Mouse (Mus musculus): ENCODE measurements around the gene Rab27a. TPM values are rescaled to one million over a fixed set of nuclear protein-coding genes. Genes with fewer than 3 reads are reported as not detected.
"Not testable (repeated sequence)": the region's sequence is repeated elsewhere in the genome, so short reads cannot be mapped to it uniquely, and the experiment has no call there.

Rab27a gene
- total RNA-seq, 1 experiment from 2014 or later, result 85.9 TPM

DNA sequence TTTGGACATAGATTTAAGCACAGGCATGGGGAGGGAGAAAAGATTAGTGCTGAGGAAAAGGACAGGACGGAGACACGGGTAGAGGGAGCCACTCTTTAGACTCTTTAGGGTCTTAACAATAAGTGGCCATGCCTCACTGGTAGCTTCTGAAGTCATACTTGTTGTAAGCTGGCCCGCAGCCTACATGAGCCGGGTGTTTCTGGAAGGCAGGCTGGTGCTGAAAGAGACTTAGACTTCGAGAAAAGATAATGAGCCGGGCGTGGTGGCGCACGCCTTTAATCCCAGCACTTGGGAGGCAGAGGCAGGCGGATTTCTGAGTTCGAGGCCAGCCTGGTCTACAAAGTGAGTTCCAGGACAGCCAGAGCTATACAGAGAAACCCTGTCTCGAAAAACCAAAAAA is 34.7 kb downstream of the Rab27a start:
- not testable (repeated sequence) for ATAC-seq (replicated peaks in 1 of 2; ENCODE audit: insufficient read depth in 1 of 2, low FRiP score in 2 of 2, low TSS enrichment in 1 of 2, low read depth in 1 of 2, poor library complexity in 2 of 2, severe bottlenecking in 2 of 2)

- no peak for ATAC-seq (replicated peaks in 1 of 2; ENCODE audit: insufficient read depth in 1 of 2, low FRiP score in 2 of 2, low TSS enrichment in 1 of 2, low read depth in 1 of 2, poor library complexity in 2 of 2, severe bottlenecking in 2 of 2)
These were observed 35.2 kb downstream of the Rab27a start for GRCm38 (mm10) chr9:73079801-73080325.

GRCm38 (mm10) chr9:73082291-73083000 is 37.8 kb downstream of the Rab27a start:
- no peak for ATAC-seq (replicated peaks in 1 of 2; ENCODE audit: insufficient read depth in 1 of 2, low FRiP score in 2 of 2, low TSS enrichment in 1 of 2, low read depth in 1 of 2, poor library complexity in 2 of 2, severe bottlenecking in 2 of 2)

DNA sequence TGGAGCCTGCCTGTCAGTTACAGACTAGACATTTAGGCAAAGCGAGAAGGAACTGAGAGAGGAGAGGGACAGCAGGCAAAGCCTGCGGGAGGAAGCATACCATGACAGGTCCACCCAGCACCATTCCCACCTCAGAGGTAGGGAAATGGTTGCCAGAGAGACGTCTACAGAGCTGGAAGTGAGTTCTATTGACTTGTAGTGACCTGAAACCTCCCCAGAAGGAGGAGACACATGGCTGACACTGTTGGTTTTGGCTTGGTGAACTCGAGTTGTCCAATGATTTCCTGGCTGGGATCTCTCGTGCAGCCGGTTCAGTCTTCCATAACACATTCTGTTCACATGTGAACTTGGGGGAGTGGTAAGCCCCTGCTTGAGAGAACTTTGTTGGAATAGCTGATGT is 39.3 kb downstream of the Rab27a start:
- no peak for ATAC-seq (replicated peaks in 1 of 2; ENCODE audit: insufficient read depth in 1 of 2, low FRiP score in 2 of 2, low TSS enrichment in 1 of 2, low read depth in 1 of 2, poor library complexity in 2 of 2, severe bottlenecking in 2 of 2)

GRCm38 (mm10) chr9:73085845-73086244 is 41.2 kb downstream of the Rab27a start:
- ATAC-seq (replicated peaks in 1 of 2; ENCODE audit: insufficient read depth in 1 of 2, low FRiP score in 2 of 2, low TSS enrichment in 1 of 2, low read depth in 1 of 2, poor library complexity in 2 of 2, severe bottlenecking in 2 of 2), result peak; percentile 38 to 40; a peak in 3 of 4 replicates

- no peak for ATAC-seq (replicated peaks in 1 of 2; ENCODE audit: insufficient read depth in 1 of 2, low FRiP score in 2 of 2, low TSS enrichment in 1 of 2, low read depth in 1 of 2, poor library complexity in 2 of 2, severe bottlenecking in 2 of 2)
These were observed 42.5 kb downstream of the Rab27a start for GRCm38 (mm10) chr9:73087121-73087520.

DNA sequence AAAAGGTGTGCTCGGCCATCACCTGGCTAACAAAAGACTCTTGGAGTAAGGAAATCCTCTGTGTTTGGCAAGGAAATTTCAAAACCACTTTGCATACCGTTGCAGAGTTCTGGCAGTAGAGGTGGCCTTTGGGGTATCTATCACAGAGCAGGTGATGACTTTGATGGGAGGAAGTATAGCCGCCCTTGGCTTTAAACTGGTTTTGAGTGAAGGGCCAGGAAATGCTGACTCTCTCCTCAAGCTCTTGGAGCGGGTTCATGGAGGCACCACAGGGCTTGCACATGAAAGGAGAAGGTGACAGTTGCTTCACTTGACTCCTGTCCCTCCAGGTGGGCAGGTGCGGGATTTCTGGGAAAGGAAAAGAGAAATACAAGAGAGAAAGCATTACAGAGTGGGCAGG is 42.9 kb downstream of the Rab27a start:
- no peak for ATAC-seq (replicated peaks in 1 of 2; ENCODE audit: insufficient read depth in 1 of 2, low FRiP score in 2 of 2, low TSS enrichment in 1 of 2, low read depth in 1 of 2, poor library complexity in 2 of 2, severe bottlenecking in 2 of 2)

DNA sequence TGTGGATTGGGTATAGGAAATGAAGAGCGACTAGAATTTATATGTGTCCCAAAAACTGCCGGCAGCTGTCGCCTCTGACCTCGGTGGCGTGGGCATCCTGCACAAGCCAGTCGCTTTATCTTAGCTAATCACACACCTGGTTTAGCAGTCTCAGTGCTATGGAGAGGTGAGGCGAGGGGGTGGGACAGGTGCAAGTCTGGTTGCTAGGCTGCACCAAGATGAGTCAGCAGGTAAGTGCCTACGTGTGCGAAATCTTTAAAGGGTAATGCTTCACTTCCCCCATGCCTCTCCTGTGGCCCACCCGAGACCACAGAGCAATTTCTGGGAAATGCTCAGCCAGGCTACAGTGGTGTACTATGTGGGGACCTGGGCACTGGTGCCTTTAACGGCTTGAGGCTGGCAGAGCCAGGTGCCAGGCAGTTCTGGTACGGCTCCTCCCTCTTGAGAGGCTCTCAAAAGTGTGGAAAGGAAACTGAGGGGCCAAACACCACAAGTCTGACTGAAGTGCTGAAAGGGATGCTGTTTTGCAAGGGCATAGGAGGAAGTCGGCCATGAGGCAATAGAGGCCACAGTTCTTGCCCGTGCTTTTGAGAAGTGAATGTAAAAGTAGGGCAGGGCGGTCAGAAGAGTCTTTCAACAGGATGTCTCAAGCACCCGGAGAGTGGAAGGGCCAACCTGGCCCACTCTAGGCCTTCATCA is 44.7 kb downstream of the Rab27a start:
- peak; percentile 80 to 81 for ATAC-seq (replicated peaks in 1 of 2; ENCODE audit: insufficient read depth in 1 of 2, low FRiP score in 2 of 2, low TSS enrichment in 1 of 2, low read depth in 1 of 2, poor library complexity in 2 of 2, severe bottlenecking in 2 of 2)

GRCm38 (mm10) chr9:73090121-73090520 is 45.5 kb downstream of the Rab27a start:
- ATAC-seq (replicated peaks in 1 of 2; ENCODE audit: insufficient read depth in 1 of 2, low FRiP score in 2 of 2, low TSS enrichment in 1 of 2, low read depth in 1 of 2, poor library complexity in 2 of 2, severe bottlenecking in 2 of 2), result no peak

DNA sequence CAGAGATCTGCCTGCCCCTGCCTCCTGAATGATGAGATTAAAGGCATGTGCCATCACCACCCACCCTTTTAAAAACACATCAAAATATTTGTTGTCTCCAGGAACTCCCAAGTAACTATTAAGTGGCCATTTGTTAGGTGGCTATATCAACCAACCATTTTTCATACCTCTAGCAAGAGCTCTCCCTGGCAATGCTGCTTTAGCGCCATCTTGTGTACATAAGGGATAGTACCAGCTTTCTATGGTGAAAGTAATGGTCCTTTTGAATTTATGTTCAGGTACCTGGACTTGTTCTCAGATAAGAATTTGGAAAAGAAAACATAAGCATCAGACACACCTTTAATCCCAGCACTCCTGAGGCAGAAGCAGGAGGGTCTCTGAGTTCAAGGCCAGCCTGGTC is 47.1 kb downstream of the Rab27a start:
- peak in 1 of 2 experiments; percentile 31; a peak in 1 of 4 replicates for ATAC-seq (replicated peaks in 1 of 2; ENCODE audit: insufficient read depth in 1 of 2, low FRiP score in 2 of 2, low TSS enrichment in 1 of 2, low read depth in 1 of 2, poor library complexity in 2 of 2, severe bottlenecking in 2 of 2)

- no peak for ATAC-seq (replicated peaks in 1 of 2; ENCODE audit: insufficient read depth in 1 of 2, low FRiP score in 2 of 2, low TSS enrichment in 1 of 2, low read depth in 1 of 2, poor library complexity in 2 of 2, severe bottlenecking in 2 of 2)
These were observed 49.9 kb downstream of the Rab27a start for GRCm38 (mm10) chr9:73094580-73094979.

- ATAC-seq (replicated peaks in 1 of 2; ENCODE audit: insufficient read depth in 1 of 2, low FRiP score in 2 of 2, low TSS enrichment in 1 of 2, low read depth in 1 of 2, poor library complexity in 2 of 2, severe bottlenecking in 2 of 2), result no peak
These were observed 53.2 kb downstream of the Rab27a start for GRCm38 (mm10) chr9:73097898-73098297.

DNA sequence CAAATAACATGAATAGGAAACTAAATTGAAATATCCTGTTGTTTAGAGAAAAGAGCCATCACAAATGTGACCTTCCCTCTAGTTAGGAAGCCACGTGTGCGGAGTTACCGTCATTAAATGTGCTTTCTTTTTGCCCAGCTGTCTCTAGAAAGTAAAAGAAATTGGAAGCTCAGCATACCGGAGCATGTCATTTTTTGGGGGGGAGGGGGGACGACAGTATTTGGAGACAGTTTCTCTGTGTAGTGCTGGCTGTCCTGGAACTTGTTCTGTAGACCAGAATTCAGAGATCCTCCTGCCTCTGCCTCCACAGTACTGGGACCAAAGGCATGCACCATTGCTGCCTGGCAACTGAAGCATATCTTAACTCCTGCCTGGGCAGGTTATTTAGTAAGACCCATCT is 56.9 kb downstream of the Rab27a start, which contains the start of gene Khdc3:
Khdc3 (plus strand) TSS at position 301 of the 400 bp plus-strand sequence.
- ATAC-seq (replicated peaks in 1 of 2; ENCODE audit: insufficient read depth in 1 of 2, low FRiP score in 2 of 2, low TSS enrichment in 1 of 2, low read depth in 1 of 2, poor library complexity in 2 of 2, severe bottlenecking in 2 of 2), result no peak

- no peak for ATAC-seq (replicated peaks in 1 of 2; ENCODE audit: insufficient read depth in 1 of 2, low FRiP score in 2 of 2, low TSS enrichment in 1 of 2, low read depth in 1 of 2, poor library complexity in 2 of 2, severe bottlenecking in 2 of 2)
These were observed 57.5 kb downstream of the Rab27a start, which contains the start of gene Gm20509 for GRCm38 (mm10) chr9:73102181-73102580. Gm20509 (plus strand) TSS chr9:73102470.

GRCm38 (mm10) chr9:73103159-73103879 is 58.7 kb downstream of the Rab27a start:
- peak in 1 of 2 experiments; percentile 50; a peak in 2 of 4 replicates for ATAC-seq (replicated peaks in 1 of 2; ENCODE audit: insufficient read depth in 1 of 2, low FRiP score in 2 of 2, low TSS enrichment in 1 of 2, low read depth in 1 of 2, poor library complexity in 2 of 2, severe bottlenecking in 2 of 2)

GRCm38 (mm10) chr9:73103880-73104198 is 59.2 kb downstream of the Rab27a start:
- ATAC-seq (replicated peaks in 1 of 2; ENCODE audit: insufficient read depth in 1 of 2, low FRiP score in 2 of 2, low TSS enrichment in 1 of 2, low read depth in 1 of 2, poor library complexity in 2 of 2, severe bottlenecking in 2 of 2), result no peak

GRCm38 (mm10) chr9:73105141-73105540 is 60.5 kb downstream of the Rab27a start:
- no peak for ATAC-seq (replicated peaks in 1 of 2; ENCODE audit: insufficient read depth in 1 of 2, low FRiP score in 2 of 2, low TSS enrichment in 1 of 2, low read depth in 1 of 2, poor library complexity in 2 of 2, severe bottlenecking in 2 of 2)

DNA sequence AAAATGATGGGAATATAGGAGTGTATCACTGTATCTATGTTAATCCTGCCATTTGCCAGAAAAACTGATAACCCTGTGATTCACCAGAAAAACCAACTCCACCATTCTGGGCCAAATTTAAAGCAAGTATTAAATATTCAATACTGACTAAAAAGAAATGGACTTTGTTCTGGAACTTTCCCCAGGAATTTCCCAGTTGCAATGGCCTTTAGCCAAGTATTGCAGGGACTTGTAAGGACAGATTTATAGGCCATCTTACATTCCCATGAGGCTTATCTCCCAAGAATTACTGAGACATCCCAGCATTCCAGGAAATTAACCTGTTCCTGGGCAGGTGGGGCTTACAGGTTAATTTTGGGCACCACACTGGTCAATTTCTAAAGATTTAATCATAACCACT is 61.1 kb downstream of the Rab27a start:
- ATAC-seq (replicated peaks in 1 of 2; ENCODE audit: insufficient read depth in 1 of 2, low FRiP score in 2 of 2, low TSS enrichment in 1 of 2, low read depth in 1 of 2, poor library complexity in 2 of 2, severe bottlenecking in 2 of 2), result no peak

Measured in hematopoietic stem cell, adult 5-6 weeks (primary cell).